Mouse (Mus musculus) bone marrow, adult 2 months (tissue): ENCODE results near the gene Plekhj1.

Source experiments
- CTCF ChIP-seq: fragments of 200-500 bp; IDR thresholded peaks from 2 replicates; pipeline ENCODE4 v1.5.1; 2011; ENCODE audit warnings: low read length, control low read depth; ENCODE audit not compliant: control insufficient read depth, insufficient read depth
- POLR2A ChIP-seq: fragments of 200-500 bp; IDR thresholded peaks from 2 replicates; pipeline ENCODE4 v1.6.1; 2011; ENCODE audit warnings: low read depth, mild to moderate bottlenecking, control low read depth, low read length, borderline replicate concordance; ENCODE audit not compliant: control insufficient read depth

DNA sequence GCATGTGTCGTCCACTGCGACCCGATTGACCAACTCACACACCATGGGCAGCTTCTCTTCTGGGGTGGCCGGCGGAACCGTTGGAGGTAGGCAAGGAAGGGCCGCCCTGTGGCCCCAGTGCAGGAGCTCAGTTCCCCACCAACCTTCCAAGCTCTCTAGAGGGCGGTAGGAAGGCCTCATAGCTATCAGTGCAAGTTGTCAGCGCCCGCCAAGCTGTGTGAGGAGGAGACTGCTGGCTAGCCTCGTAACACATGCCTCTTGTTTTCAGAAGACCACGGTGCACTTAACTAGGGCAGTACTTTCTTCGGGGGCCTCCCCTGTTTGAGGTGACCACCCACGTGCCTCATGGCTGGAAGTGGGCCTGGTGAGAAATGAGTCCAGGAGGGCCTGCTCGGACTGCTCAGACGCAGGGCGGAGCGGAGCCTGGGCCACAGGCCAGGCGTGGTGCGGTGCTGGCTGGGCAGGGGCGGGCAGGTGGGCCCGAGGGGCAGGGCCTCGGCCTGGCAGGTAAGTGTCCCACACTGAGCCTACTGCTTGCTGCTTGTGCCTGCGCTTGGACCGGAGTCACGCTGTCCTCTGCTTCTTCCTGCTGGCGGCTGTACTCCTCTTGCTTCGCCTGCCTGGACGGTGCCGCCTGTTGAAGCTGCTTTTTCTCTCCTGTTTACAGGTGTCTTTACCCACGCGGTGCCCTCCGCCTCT is 6.8 kb downstream of the Plekhj1 start:
- TF ChIP-seq CTCF (no peak), POLR2A (no peak)
